24 mouse cellular contexts compared by ENCODE assay signal in the genomic region with DNA sequence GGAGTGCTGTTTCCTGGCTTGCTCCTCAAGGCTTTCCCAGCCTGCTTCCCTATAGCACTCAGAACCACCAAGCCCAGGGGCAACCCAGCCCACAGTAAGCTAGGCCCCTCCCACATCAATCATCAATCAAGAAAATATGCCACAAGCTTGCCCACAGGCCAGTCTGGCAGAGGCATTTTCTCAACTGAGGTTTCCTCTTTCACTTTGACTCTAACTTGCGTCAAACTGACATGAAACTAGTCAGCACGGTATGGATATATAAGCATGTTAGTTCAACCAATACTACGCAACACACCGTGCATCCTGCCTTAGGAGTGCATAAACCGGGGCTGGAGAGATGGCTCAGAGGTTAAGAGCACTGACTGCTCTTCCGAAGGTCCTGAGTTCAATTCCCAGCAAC. TPM values are rescaled to one million over a fixed set of nuclear protein-coding genes. Genes with fewer than 3 reads are reported as not detected.
DNase-seq lines count a peak whose midpoint lies in the region; ATAC-seq and TF ChIP-seq lines count a peak whose summit lies in the region.
"Had no signal": no experiment of that assay in that cellular context is flagged by ENCODE, and none has a peak within 500 bp of the region (broad histone marks: within the 10 kb centered on the region; RNA-seq: fewer than 3 reads in every experiment).

No protein-coding gene starts in this region.

- TF ChIP-seq CTCF in liver, postnatal 0 days (IDR thresholded peaks at IDR 0.05; ENCODE audit: low read depth): no peak

- DNase-seq in liver, postnatal 0 days: no peak
- no peak for DNase-seq in liver
- no peak for DNase-seq in frontal cortex, postnatal 14 days (ENCODE audit: low spot score in 2 of 2)
- no peak for DNase-seq in left cerebral cortex, adult 8-10 months (ENCODE audit: low spot score in 2 of 2)
- DNase-seq: adrenal gland, postnatal 25 days; cerebellum, adult 2 months; gastrocnemius, postnatal 25 days; kidney, adult 9 months; left cerebral cortex, postnatal 4 days; lung, embryonic 14.5 days; thymus, postnatal 25 days had no signal

- no peak overlapping the region for H3K27ac ChIP-seq in liver, postnatal 0 days (ENCODE audit: low read depth)
- H3K27ac ChIP-seq in intestine, embryonic 16.5 days (ENCODE audit: low read length): no peak overlapping the region
- H3K27ac ChIP-seq: embryonic facial prominence, embryonic 13.5 days; hindbrain, embryonic 15.5 days; neural tube, embryonic 12.5 days had no signal

- no peaks in the 10 kb centered on the region for H3K36me3 ChIP-seq in liver, postnatal 0 days (replicated peaks; ENCODE audit: insufficient read depth, low read length)
- no peaks in the 10 kb centered on the region for H3K36me3 ChIP-seq in megakaryocyte, embryonic 14.5 days (replicated peaks; ENCODE audit: low read length)
- H3K36me3 ChIP-seq in intestine, embryonic 16.5 days (ENCODE audit: control insufficient read depth, insufficient read depth, low read length): no peaks in the 10 kb centered on the region
- H3K36me3 ChIP-seq: embryonic facial prominence, embryonic 13.5 days; heart, embryonic 12.5 days; hindbrain, embryonic 15.5 days; neural tube, embryonic 12.5 days had no signal

- 53% methylated on average over 6 of the region's 6 CpGs for WGBS in liver, postnatal 0 days (ENCODE audit: insufficient replicate concordance)
- WGBS in intestine, embryonic 16.5 days: 86% methylated on average over 6 of the region's 6 CpGs

- no peaks in the 10 kb centered on the region for H3K4me1 ChIP-seq in liver, postnatal 0 days (ENCODE audit: insufficient read depth)
- H3K4me1 ChIP-seq in megakaryocyte, embryonic 14.5 days: peaks cover 23% of the 10 kb centered on the region
- no peaks in the 10 kb centered on the region for H3K4me1 ChIP-seq in intestine, embryonic 16.5 days (ENCODE audit: control insufficient read depth, insufficient read depth, low read length)
- H3K4me1 ChIP-seq: heart, embryonic 12.5 days; hindbrain, embryonic 15.5 days; neural tube, embryonic 12.5 days had no signal

- peak; percentile 31; the same call in 1 of the 2 replicates for ATAC-seq in liver, postnatal 0 days
- ATAC-seq in activated CD4-positive, CD25-positive, alpha-beta regulatory T cell, adult 4 months: peak; percentile 86
- ATAC-seq in intestine, embryonic 16.5 days: no peak
- ATAC-seq: midbrain, embryonic 16.5 days had no signal

- no peak overlapping the region for H3K9ac ChIP-seq in liver, postnatal 0 days (replicated peaks)
- H3K9ac ChIP-seq in intestine, embryonic 16.5 days (ENCODE audit: low read depth, low read length): no peak overlapping the region
- H3K9ac ChIP-seq: embryonic facial prominence, embryonic 13.5 days; heart, embryonic 12.5 days; hindbrain, embryonic 15.5 days; lung, embryonic 14.5 days; neural tube, embryonic 12.5 days had no signal

- H3K27me3 ChIP-seq in liver, postnatal 0 days (ENCODE audit: insufficient read depth, low read length): no peaks in the 10 kb centered on the region
- no peaks in the 10 kb centered on the region for H3K27me3 ChIP-seq in megakaryocyte, embryonic 14.5 days (replicated peaks)
- H3K27me3 ChIP-seq in intestine, embryonic 16.5 days (replicated peaks; ENCODE audit: control insufficient read depth, insufficient read depth, low read length): no peaks in the 10 kb centered on the region
- H3K27me3 ChIP-seq: embryonic facial prominence, embryonic 13.5 days; heart, embryonic 12.5 days; hindbrain, embryonic 15.5 days; neural tube, embryonic 12.5 days had no signal

- H3K9me3 ChIP-seq in liver, postnatal 0 days (ENCODE audit: low read length): no peaks in the 10 kb centered on the region
- no peaks in the 10 kb centered on the region for H3K9me3 ChIP-seq in megakaryocyte, embryonic 14.5 days
- no peaks in the 10 kb centered on the region for H3K9me3 ChIP-seq in intestine, embryonic 16.5 days (ENCODE audit: control insufficient read depth, low read length)
- H3K9me3 ChIP-seq: embryonic facial prominence, embryonic 13.5 days; heart, embryonic 12.5 days; hindbrain, embryonic 15.5 days; neural tube, embryonic 12.5 days had no signal

- H3K4me3 ChIP-seq in liver, postnatal 0 days (ENCODE audit: low read depth, low read length): no peak overlapping the region
- peak overlapping the region; percentile 44 for H3K4me3 ChIP-seq in megakaryocyte, embryonic 14.5 days (replicated peaks)
- no peak overlapping the region for H3K4me3 ChIP-seq in intestine, embryonic 16.5 days (ENCODE audit: low read length)
- H3K4me3 ChIP-seq: embryonic facial prominence, embryonic 13.5 days; heart, embryonic 12.5 days; hindbrain, embryonic 15.5 days; neural tube, embryonic 12.5 days had no signal

- no peak overlapping the region for H3K4me2 ChIP-seq in liver, postnatal 0 days (ENCODE audit: low read depth, low read length)
- H3K4me2 ChIP-seq in intestine, embryonic 16.5 days (ENCODE audit: low read depth, low read length): no peak overlapping the region
- H3K4me2 ChIP-seq: embryonic facial prominence, embryonic 13.5 days; heart, embryonic 12.5 days; hindbrain, embryonic 15.5 days; liver, embryonic 11.5 days; lung, embryonic 14.5 days; neural tube, embryonic 12.5 days had no signal

- TF ChIP-seq EP300 in liver, postnatal 0 days (IDR thresholded peaks at IDR 0.05; ENCODE audit: low read depth): no peak

RNA-seq across cellular contexts. Expression of a gene that starts 14.3 kb away (rescaled TPM):
- 0.21 TPM in 1 of 2 replicates, not detected in the other for polyA plus RNA-seq in liver, postnatal 0 days (2015; fragmentation: Nextera tagmentation; extraction: Ambion mirVana)
- not detected for polyA plus RNA-seq in activated CD4-positive, CD25-positive, alpha-beta regulatory T cell, adult 4 months (2017; shearing (Covaris generic))
- polyA plus RNA-seq in megakaryocyte, embryonic 14.5 days (2012; ENCODE audit: insufficient read depth, low replicate concordance): not detected in 2 replicates
- not detected in 2 replicates for polyA plus RNA-seq in intestine, embryonic 16.5 days (2015; fragmentation: Nextera tagmentation; extraction: Ambion mirVana)
- total RNA-seq in left cerebral cortex, adult 8-10 months (2022): not detected
- total RNA-seq: adrenal gland, postnatal 25 days; gastrocnemius, postnatal 25 days; heart, postnatal 25 days; layer of hippocampus, postnatal 25 days; left cerebral cortex, postnatal 4 days had no signal
- polyA plus RNA-seq: cerebellum, adult 2 months; cortical plate, adult 2 months; embryonic facial prominence, embryonic 13.5 days; heart, embryonic 12.5 days; large intestine, adult 2 months; liver, embryonic 11.5 days; lung, embryonic 14.5 days had no signal

RNA-seq across cellular contexts. Expression of a gene that starts 27.0 kb away (rescaled TPM):
- 16.2 and 17.8 TPM in 2 replicates for polyA plus RNA-seq in liver, postnatal 0 days (2015; fragmentation: Nextera tagmentation; extraction: Ambion mirVana)
- 10 to 100 TPM; 33.8 to 43.7 TPM for polyA plus RNA-seq in activated CD4-positive, CD25-positive, alpha-beta regulatory T cell, adult 4 months (2017; shearing (Covaris generic))
- 0.37 TPM in 1 of 2 replicates, not detected in the other for polyA plus RNA-seq in megakaryocyte, embryonic 14.5 days (2012; ENCODE audit: insufficient read depth, low replicate concordance)
- polyA plus RNA-seq in intestine, embryonic 16.5 days (2015; fragmentation: Nextera tagmentation; extraction: Ambion mirVana): 30.9 and 37.3 TPM in 2 replicates
- total RNA-seq in left cerebral cortex, adult 8-10 months (2022): 10 to 100 TPM in 2 of 4 experiments, 1 to 10 TPM in 2; 9.6 to 11.3 (median 10.1) TPM

Comparison
In these comparisons a context has a peak if more than half of its experiments do, and no peak if none do; other contexts are left out.
1. RNA of a gene that starts 27.0 kb away (polyA plus RNA-seq): 33.8 to 43.7 TPM in activated CD4-positive, CD25-positive, alpha-beta regulatory T cell, adult 4 months, 30.9 to 37.3 TPM in intestine, embryonic 16.5 days and 16.2 to 17.8 TPM in liver, postnatal 0 days; 0.37 TPM in megakaryocyte, embryonic 14.5 days; every median in the first group is over 10 times any median in the second.